Mouse (Mus musculus): ENCODE data around the gene Mcur1. TPM values are rescaled to one million over a fixed set of nuclear protein-coding genes. Genes with fewer than 3 reads are reported as not detected.
A peak's percentile ranks its signal among the peaks of the same experiment; 100 is the strongest.

Mcur1 gene
- 10 to 100 TPM; 28.4 to 44.0 (median 34.8) TPM for total RNA-seq (2022)

GRCm38 (mm10) chr13:43559711-43560457, at the start of gene Mcur1:
Mcur1 (minus strand) TSS chr13:43560191.
- peak; percentile 93 for DNase-seq

GRCm38 (mm10) chr13:43608854-43609253, 48.9 kb upstream of the Mcur1 start:
- DNase-seq: no peak

GRCm38 (mm10) chr13:43603042-43603441, 43.1 kb upstream of the Mcur1 start:
- no peak for DNase-seq

- no peak for DNase-seq
Measured at GRCm38 (mm10) chr13:43602440-43602839, 42.4 kb upstream of the Mcur1 start.

GRCm38 (mm10) chr13:43600967-43601366, 41.0 kb upstream of the Mcur1 start:
- DNase-seq: no peak

- peak; percentile 30 for DNase-seq
Measured at GRCm38 (mm10) chr13:43595896-43596295, 35.9 kb upstream of the Mcur1 start.

GRCm38 (mm10) chr13:43592681-43593068, 32.7 kb upstream of the Mcur1 start:
- no peak for DNase-seq

- no peak for DNase-seq
Measured at GRCm38 (mm10) chr13:43591828-43592680, 32.1 kb upstream of the Mcur1 start.

- DNase-seq: no peak
Measured at GRCm38 (mm10) chr13:43587844-43588840, 28.2 kb upstream of the Mcur1 start.

GRCm38 (mm10) chr13:43586966-43587365, 27.0 kb upstream of the Mcur1 start:
- DNase-seq: no peak

- DNase-seq: no peak
Measured at GRCm38 (mm10) chr13:43585335-43585734, 25.3 kb upstream of the Mcur1 start.

GRCm38 (mm10) chr13:43583504-43583903, 23.5 kb upstream of the Mcur1 start:
- DNase-seq: no peak

- DNase-seq: no peak
Measured at GRCm38 (mm10) chr13:43582961-43583360, 23.0 kb upstream of the Mcur1 start.

- no peak for DNase-seq
Measured at GRCm38 (mm10) chr13:43580661-43581060, 20.7 kb upstream of the Mcur1 start.

- no peak for DNase-seq
Measured at GRCm38 (mm10) chr13:43579740-43580139, 19.7 kb upstream of the Mcur1 start.

GRCm38 (mm10) chr13:43577766-43578165, 17.8 kb upstream of the Mcur1 start:
- no peak for DNase-seq

- DNase-seq: no peak
Measured at GRCm38 (mm10) chr13:43577254-43577653, 17.3 kb upstream of the Mcur1 start.

GRCm38 (mm10) chr13:43575431-43575830, 15.4 kb upstream of the Mcur1 start:
- DNase-seq: no peak

GRCm38 (mm10) chr13:43573979-43574378, 14.0 kb upstream of the Mcur1 start:
- DNase-seq: no peak

- no peak for DNase-seq
Measured at GRCm38 (mm10) chr13:43567141-43567891, 7.3 kb upstream of the Mcur1 start.

GRCm38 (mm10) chr13:43566184-43566583, 6.2 kb upstream of the Mcur1 start:
- no peak for DNase-seq

- peak; percentile 57 for DNase-seq
Measured at GRCm38 (mm10) chr13:43565346-43565745, 5.4 kb upstream of the Mcur1 start.

Measured in adrenal gland, adult 8-10 months (tissue).